Mouse (Mus musculus) lung, postnatal 0 days (tissue): ENCODE data around the gene Plekhg4. TPM values are rescaled to one million over a fixed set of nuclear protein-coding genes. Genes with fewer than 3 reads are reported as not detected.

Experiments used
- ATAC-seq: fragments of 200-750 bp; cut with Nextera tagmentation; 2 replicates; pipeline ENCODE4 v1.8.0; 2017; ENCODE audit warnings: moderate library complexity
- DNase-seq: peaks from one replicate; pipeline ENCODE4 v3.0.0-alpha.2; 2016; ENCODE audit warnings: low spot score
- H3K27ac ChIP-seq: fragments of 300-500 bp; sonication (generic); 2 replicates; pipeline ENCODE4 v1.5.1; 2014; ENCODE audit warnings: antibody characterized with exemption, mild to moderate bottlenecking, low read length, mixed read lengths
- H3K27me3 ChIP-seq: fragments of 300-500 bp; sonication (generic); replicated peaks from 2 replicates; pipeline ENCODE4 v1.6.1; 2014; ENCODE audit warnings: low read length, mixed read lengths; ENCODE audit not compliant: insufficient read depth
- H3K36me3 ChIP-seq: fragments of 300-500 bp; sonication (generic); 2 replicates; pipeline ENCODE4 v1.6.1; 2014; ENCODE audit warnings: low read length, mixed read lengths; ENCODE audit not compliant: insufficient read depth
- H3K4me1 ChIP-seq: fragments of 300-500 bp; sonication (generic); 2 replicates; pipeline ENCODE4 v1.6.1; 2014; ENCODE audit warnings: antibody characterized with exemption, low read depth, low read length, mixed read lengths; ENCODE audit not compliant: insufficient read depth
- H3K4me2 ChIP-seq: fragments of 300-500 bp; sonication (generic); replicated peaks from 2 replicates; pipeline ENCODE4 v1.6.1; 2014; ENCODE audit warnings: low read depth, mild to moderate bottlenecking, low read length, moderate library complexity, mixed read lengths
- H3K4me3 ChIP-seq: fragments of 300-500 bp; sonication (generic); 2 replicates; pipeline ENCODE4 v1.5.1; 2014; ENCODE audit warnings: low read depth, low read length
- H3K9ac ChIP-seq: fragments of 300-500 bp; sonication (generic); replicated peaks from 2 replicates; pipeline ENCODE4 v1.6.1; 2014; ENCODE audit warnings: low read depth, mild to moderate bottlenecking
- H3K9me3 ChIP-seq: fragments of 300-500 bp; sonication (generic); 2 replicates; pipeline ENCODE4 v1.6.1; 2016; ENCODE audit warnings: low read length, mixed read lengths
- CTCF ChIP-seq: IDR thresholded peaks from 2 replicates; pipeline ENCODE4 v1.5.1; 2016; ENCODE audit warnings: antibody characterized with exemption, mild to moderate bottlenecking
- EP300 ChIP-seq: IDR thresholded peaks from 2 replicates; pipeline ENCODE4 v1.6.1; 2016; ENCODE audit warnings: antibody characterized with exemption, mild to moderate bottlenecking, control low read depth
- WGBS: fragments of 180-500 bp; shearing (Covaris S2); extraction: QIAGEN DNeasy Blood & Tissue Kit; methylation state at CpG from one replicate; pipeline ENCODE4 v1.1.7; 2014; 5-methylcytosine and 5-hydroxymethylcytosine counted together
- polyA plus RNA-seq: library from polyadenylated mRNA; unstranded; fragments of >200 nt; fragmentation: Nextera tagmentation; extraction: Ambion mirVana; gene quantifications from 2 replicates; pipeline ENCODE4 v1.2.1, GENCODE M21; 2015

Gene Plekhg4
- 0.20 and 0.26 TPM in 2 replicates for polyA plus RNA-seq

GRCm38 (mm10) chr8:105373032-105373431 lies at the start of gene Plekhg4:
Gene Plekhg4, plus strand, starts transcription at chr8:105373274.
- ATAC-seq (no peak), DNase-seq (no peak)
- no peak within 1 kb of the TSS for H3K9ac ChIP-seq
- no peak within 1 kb of the TSS for H3K4me3 ChIP-seq
- 34% methylated on average over 2 of the region's 2 CpGs for WGBS
- no peak within 1 kb of the TSS for H3K4me2 ChIP-seq
- no peak within 1 kb of the TSS for H3K27ac ChIP-seq
- H3K36me3 ChIP-seq = no peaks in the 10 kb centered on the region
- no peaks in the 10 kb centered on the region for H3K4me1 ChIP-seq
- TF ChIP-seq CTCF (no peak), EP300 (no peak)
- H3K9me3 ChIP-seq = no peaks in the 10 kb centered on the region
- H3K27me3 ChIP-seq = no peaks in the 10 kb centered on the region

GRCm38 (mm10) chr8:105325641-105326093 lies 47.4 kb upstream of the Plekhg4 start:
- peak overlapping the region; percentile 82 for H3K4me3 ChIP-seq
- H3K27me3 ChIP-seq = no peaks in the 10 kb centered on the region
- DNase-seq (no peak), ATAC-seq (peak; percentile 19)
- peaks cover 24% of the 10 kb centered on the region for H3K36me3 ChIP-seq
- H3K27ac ChIP-seq = peak overlapping the region; percentile 80
- no peaks in the 10 kb centered on the region for H3K9me3 ChIP-seq
- peak overlapping the region; percentile 84 for H3K9ac ChIP-seq
- under 1% methylated on average over 12 of the region's 12 CpGs for WGBS
- peaks cover 8% of the 10 kb centered on the region; the same call in 1 of the 2 replicates for H3K4me1 ChIP-seq
- H3K4me2 ChIP-seq = peak overlapping the region; percentile 79
- no peak for TF ChIP-seq EP300
- no peak for TF ChIP-seq CTCF

GRCm38 (mm10) chr8:105326141-105326672 lies 46.9 kb upstream of the Plekhg4 start, which contains the start of the genes Lrrc29 and Tmem208:
Gene Lrrc29, minus strand, starts transcription at chr8:105326278.
Gene Tmem208, plus strand, starts transcription at chr8:105326354.
- under 1% methylated on average over 36 of the region's 36 CpGs for WGBS
- Histone ChIP-seq H3K9ac (peak within 1 kb of the TSS; percentile 84), H3K4me1 (peaks cover 8% of the 10 kb centered on the region; the same call in 1 of the 2 replicates), H3K4me2 (peak within 1 kb of the TSS; percentile 79), H3K27me3 (no peaks in the 10 kb centered on the region), H3K36me3 (peaks cover 27% of the 10 kb centered on the region), H3K9me3 (no peaks in the 10 kb centered on the region), H3K27ac (peak within 1 kb of the TSS; percentile 80), H3K4me3 (peak within 1 kb of the TSS; percentile 82)
- TF ChIP-seq EP300 (no peak), CTCF (peak; percentile 81)
- DNase-seq = peak; percentile 99
- peak; percentile 92 for ATAC-seq

- WGBS = 21% methylated on average over 6 of the region's 6 CpGs
- Histone ChIP-seq H3K9me3 (no peaks in the 10 kb centered on the region), H3K27me3 (no peaks in the 10 kb centered on the region), H3K9ac (peak overlapping the region; percentile 84), H3K4me1 (peaks cover 8% of the 10 kb centered on the region; the same call in 1 of the 2 replicates), H3K27ac (peak overlapping the region; percentile 80), H3K36me3 (peaks cover 35% of the 10 kb centered on the region), H3K4me3 (peak overlapping the region; percentile 82), H3K4me2 (peak overlapping the region; percentile 79)
- TF ChIP-seq EP300 (no peak), CTCF (no peak)
- ATAC-seq (no peak), DNase-seq (no peak)
Measured at GRCm38 (mm10) chr8:105326968-105327367, 46.1 kb upstream of the Plekhg4 start.

GRCm38 (mm10) chr8:105330325-105330724 lies 42.7 kb upstream of the Plekhg4 start:
- H3K27me3 ChIP-seq = no peaks in the 10 kb centered on the region
- DNase-seq = no peak
- peaks cover 62% of the 10 kb centered on the region for H3K36me3 ChIP-seq

GRCm38 (mm10) chr8:105331469-105331868 lies 41.6 kb upstream of the Plekhg4 start:
- no peaks in the 10 kb centered on the region for H3K4me1 ChIP-seq
- H3K27me3 ChIP-seq = no peaks in the 10 kb centered on the region
- ATAC-seq = no peak
- H3K27ac ChIP-seq = no peak overlapping the region
- WGBS = 85% methylated on average over 18 of the region's 22 CpGs
- no peak for DNase-seq
- no peak overlapping the region for H3K9ac ChIP-seq
- H3K9me3 ChIP-seq = no peaks in the 10 kb centered on the region
- H3K36me3 ChIP-seq = peaks cover 73% of the 10 kb centered on the region
- TF ChIP-seq CTCF = no peak
- TF ChIP-seq EP300 = no peak
- no peak overlapping the region for H3K4me3 ChIP-seq
- H3K4me2 ChIP-seq = no peak overlapping the region

More at GRCm38 (mm10) chr8:105330325-105330724, 42.7 kb upstream of the Plekhg4 start:
- TF ChIP-seq CTCF = no peak
- TF ChIP-seq EP300 = no peak
- ATAC-seq = no peak
- Histone ChIP-seq H3K4me2 (no peak overlapping the region), H3K27ac (no peak overlapping the region), H3K4me1 (peaks cover 4% of the 10 kb centered on the region; the same call in 1 of the 2 replicates), H3K9me3 (no peaks in the 10 kb centered on the region), H3K4me3 (no peak overlapping the region), H3K9ac (no peak overlapping the region)
- WGBS = 91% methylated on average over 12 of the region's 12 CpGs
